Mouse (Mus musculus) left cerebral cortex, adult 11 months (tissue): ENCODE results near the gene Clasp1.

ENCODE experiments used
- DNase-seq: peaks from one replicate; pipeline ENCODE4 v3.0.0; 2022; ENCODE audit warnings: low spot score

The Clasp1 gene

DNA sequence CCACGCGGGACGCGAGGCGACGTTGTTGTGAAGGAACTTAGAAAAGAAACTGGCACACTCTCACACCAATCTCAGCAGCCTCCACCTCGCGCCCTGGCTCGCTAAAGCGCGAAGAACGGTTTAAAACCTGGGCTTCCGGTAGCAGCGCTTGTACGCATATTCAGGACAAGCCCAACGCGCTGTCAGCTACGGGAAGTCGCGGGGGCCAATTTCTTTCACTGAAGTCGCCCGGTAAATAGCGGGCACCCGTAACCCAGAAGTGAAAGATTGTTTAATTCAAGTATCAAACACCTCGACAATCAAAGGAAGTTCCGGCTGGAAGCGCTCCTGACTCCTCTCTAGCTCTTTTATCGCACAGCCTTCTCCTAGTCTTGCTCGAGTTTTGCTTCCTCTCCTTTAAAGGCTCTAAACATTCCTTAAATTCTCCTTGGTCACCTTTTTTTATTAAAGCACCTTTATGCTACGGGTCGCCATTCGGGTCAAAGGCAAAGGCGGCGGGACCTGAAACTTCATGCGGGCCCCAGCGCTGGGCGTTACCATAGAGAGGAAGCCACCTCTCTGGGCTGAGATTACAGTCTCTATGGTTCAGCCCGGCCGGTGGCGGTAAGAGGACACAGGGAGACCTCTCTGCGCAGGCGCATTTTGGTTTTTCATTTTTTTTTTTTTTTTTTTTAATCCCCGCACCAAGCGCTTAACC is at the start of gene Clasp1:
Clasp1 (plus strand) TSS at position 302 of the 697 bp plus-strand sequence.
- peak; percentile 91 for DNase-seq

- no peak for DNase-seq
Measured at GRCm38 (mm10) chr1:118343649-118344435, 45.0 kb upstream of the Clasp1 start.

GRCm38 (mm10) chr1:118349922-118350321 is 38.9 kb upstream of the Clasp1 start:
- DNase-seq: no peak

- DNase-seq: no peak
Measured at GRCm38 (mm10) chr1:118359071-118359761, 29.6 kb upstream of the Clasp1 start.

GRCm38 (mm10) chr1:118367970-118368369 is 20.9 kb upstream of the Clasp1 start:
- DNase-seq: no peak

- no peak for DNase-seq
Measured at GRCm38 (mm10) chr1:118368721-118369461, 20.0 kb upstream of the Clasp1 start.

DNA sequence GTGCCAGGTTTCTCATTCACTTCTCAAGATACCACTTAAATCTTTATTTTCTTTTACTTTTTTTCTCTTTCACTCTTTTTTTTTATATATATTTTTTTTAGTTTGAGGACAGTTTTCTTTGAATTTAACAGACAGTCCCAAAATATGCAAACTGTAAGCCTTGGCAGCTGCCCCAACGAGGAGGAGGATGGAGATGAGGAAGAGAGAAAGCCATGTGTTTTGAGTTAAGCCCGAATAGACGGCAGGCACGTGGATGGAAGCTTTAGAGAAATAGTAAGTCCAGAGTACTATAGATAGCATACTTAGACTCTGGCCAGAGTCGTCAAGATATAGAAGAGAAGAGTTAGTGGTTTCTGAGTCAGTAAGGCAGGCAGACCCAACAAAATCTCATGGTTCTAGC is 11.1 kb upstream of the Clasp1 start:
- DNase-seq: no peak

DNA sequence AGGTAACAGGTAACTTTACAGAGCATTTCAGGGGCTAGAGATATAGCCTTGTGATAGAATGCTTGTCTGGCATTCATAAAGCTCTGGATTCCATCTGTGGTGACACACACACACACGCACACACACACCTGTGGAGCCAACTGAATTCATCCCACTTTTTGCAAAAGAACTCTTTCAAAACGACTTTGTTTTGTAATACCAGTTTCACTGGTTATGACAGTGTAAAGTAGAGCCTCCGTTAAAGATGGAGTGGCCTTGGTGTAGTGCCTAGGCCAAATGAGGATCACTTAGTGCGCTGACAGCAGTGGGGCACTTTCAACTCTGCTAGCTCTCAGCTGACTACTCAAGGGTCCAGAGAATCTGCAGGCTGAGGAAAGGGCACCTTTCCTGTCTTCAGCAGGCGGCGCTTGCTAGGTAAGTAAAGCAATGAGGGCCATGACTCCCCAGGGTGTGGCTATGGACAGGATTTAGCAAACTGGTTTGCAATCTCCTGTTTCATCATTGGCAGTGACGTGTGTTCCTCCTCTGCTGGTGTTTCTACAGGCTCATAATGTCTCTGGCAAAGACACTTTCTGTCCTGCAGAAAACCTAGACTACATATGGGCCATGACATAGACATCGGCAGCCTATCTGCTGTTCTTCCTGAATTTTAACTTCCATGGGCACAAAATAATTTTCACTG is 8.6 kb upstream of the Clasp1 start:
- DNase-seq: no peak

GRCm38 (mm10) chr1:118388127-118388756 is 616 bp upstream of the Clasp1 start:
- no peak for DNase-seq

- DNase-seq: peak; percentile 40
Measured at GRCm38 (mm10) chr1:118389454-118390265, 802 bp downstream of the Clasp1 start.

DNA sequence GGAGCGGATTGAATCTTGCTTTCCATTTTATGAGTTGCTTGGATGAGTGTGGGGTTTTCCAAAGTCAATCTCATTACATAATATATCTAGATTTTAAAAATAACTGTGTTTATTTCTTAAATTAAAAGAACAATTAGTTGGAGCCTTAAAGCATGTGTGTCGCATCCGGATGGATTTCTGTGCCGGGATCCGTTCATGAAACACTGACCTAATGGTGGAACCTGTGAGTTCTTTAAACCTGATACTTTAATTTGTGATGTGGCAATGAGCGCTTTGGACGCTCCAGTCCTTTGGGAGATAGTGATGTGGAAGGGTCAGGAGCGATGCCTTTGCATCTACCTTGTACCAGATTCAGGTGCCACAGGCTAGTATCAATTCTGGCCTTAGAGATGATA is 1.4 kb downstream of the Clasp1 start:
- no peak for DNase-seq

DNA sequence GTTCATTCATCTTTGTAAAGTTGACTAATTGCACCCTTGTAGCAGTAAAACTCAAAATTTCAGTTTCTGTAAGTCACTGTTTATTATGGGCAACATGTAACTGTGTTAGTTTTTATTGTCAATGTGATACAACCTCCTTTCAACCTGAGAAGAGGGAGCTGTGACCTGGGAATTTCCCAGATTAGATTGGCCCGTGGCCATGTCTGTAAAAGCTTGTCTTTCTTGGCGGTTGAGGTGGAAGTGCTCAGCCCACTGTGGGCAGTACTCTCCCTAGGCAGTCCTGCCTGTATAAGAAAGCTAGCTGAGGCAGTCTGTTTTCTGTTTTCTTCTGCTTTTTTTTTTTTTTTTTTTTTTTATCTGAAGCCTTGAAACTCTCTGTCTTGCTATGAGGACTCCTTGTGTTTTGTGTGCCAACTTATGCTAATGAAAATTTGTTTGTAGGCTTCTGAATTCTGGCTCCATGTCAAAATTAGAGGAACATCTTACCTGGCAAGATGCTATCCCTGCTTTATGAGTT is 2.1 kb downstream of the Clasp1 start:
- DNase-seq: no peak

DNA sequence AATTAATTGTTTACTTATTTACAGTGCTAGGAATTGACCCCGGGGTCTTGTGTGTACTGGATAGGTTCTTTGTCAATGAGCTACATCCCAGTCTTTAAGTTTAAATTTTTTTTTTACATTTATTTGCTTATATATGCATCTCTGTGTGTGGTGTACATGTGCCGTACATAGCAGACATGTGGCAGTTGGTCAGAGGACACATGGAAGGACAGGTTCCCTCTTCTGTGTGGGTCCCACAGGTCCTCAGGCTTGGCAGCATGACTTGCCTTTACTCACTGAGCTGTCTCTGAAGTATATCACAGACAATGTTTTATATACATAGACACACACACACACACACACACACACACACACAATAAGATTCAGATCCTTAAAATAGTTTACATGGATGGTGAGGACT is 3.4 kb downstream of the Clasp1 start:
- no peak for DNase-seq

DNA sequence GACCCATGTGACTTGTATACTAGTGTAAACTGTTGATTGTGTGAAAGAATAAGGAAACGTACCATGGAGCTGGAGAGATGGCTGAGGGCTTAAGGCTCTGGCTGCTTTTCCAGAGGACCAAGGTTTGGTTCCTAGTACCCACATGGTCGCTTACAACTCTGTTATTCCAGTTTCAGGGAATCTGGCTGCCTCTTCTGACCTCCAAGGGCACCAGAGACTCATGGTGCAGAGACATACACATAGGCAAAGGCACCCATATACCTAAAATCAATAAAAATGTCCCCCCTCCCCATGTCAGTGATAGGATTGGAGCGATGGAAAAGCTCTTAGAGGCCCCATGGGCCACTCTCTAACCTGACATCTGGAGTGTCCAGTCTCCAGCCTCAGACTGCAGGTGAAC is 5.1 kb downstream of the Clasp1 start:
- no peak for DNase-seq

- no peak for DNase-seq
Measured at GRCm38 (mm10) chr1:118397866-118398265, 9.0 kb downstream of the Clasp1 start.

GRCm38 (mm10) chr1:118398567-118398966 is 9.7 kb downstream of the Clasp1 start:
- no peak for DNase-seq

DNA sequence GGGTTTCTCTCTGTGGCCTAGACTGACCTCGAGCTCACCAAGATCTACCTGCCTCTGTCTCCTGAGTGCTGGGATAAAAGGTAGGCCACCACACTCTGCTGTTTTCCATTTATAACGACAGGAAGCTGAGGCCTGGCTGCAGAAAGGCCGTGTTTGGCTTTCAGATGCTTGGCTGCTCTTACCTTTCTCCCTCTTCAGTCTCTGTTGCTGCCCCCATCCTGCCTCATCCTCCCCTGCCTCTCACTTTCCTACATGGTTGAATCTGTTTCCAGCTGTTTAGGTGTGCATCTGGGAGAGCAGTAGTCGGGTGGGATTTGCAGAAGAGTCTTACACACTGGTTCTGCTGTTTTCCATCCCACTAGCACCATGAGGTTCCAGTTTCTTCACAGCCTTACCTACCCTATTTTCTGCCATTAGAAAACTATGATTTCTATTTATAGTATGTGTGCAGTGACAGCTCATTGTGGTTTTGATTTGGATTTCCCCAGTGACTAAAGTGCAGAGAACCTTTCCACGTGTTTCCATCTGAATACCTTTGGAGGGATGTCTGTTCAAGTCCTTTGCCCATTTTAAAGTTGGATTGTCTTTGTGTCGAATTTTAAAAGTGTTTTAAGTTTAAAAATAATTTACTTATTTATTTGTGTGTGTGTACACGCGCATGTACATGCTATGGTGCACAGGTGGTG is 10.9 kb downstream of the Clasp1 start:
- no peak for DNase-seq

GRCm38 (mm10) chr1:118401991-118402390 is 13.1 kb downstream of the Clasp1 start:
- DNase-seq: no peak

GRCm38 (mm10) chr1:118402556-118402955 is 13.7 kb downstream of the Clasp1 start:
- DNase-seq: no peak
